Mouse (Mus musculus): ENCODE results near the gene Socs7. TPM values are rescaled to one million over a fixed set of nuclear protein-coding genes. Genes with fewer than 3 reads are reported as not detected.
A peak's percentile ranks its signal among the peaks of the same experiment; 100 is the strongest.
"Not testable (repeated sequence)": the region's sequence is repeated elsewhere in the genome, so short reads cannot be mapped to it uniquely, and the experiment has no call there.

The Socs7 gene
- 14.2 and 16.1 TPM in 2 replicates for total RNA-seq (2017)

- ATAC-seq (replicated peaks; ENCODE audit: low read depth, poor library complexity, severe bottlenecking), result peak; percentile 89
Measured at GRCm38 (mm10) chr11:97361948-97362648, at the start of gene Socs7. Gene Socs7, plus strand, starts transcription at chr11:97362551.

- not testable (repeated sequence) for ATAC-seq (replicated peaks; ENCODE audit: low read depth, poor library complexity, severe bottlenecking)
Measured at GRCm38 (mm10) chr11:97312871-97313270, 49.5 kb upstream of the Socs7 start.

- ATAC-seq (replicated peaks; ENCODE audit: low read depth, poor library complexity, severe bottlenecking), result no peak
Measured at GRCm38 (mm10) chr11:97314110-97314509, 48.2 kb upstream of the Socs7 start.

- 0 out of 2 replicates have a peak, but pooled peaks have one; percentile 1 for ATAC-seq (replicated peaks; ENCODE audit: low read depth, poor library complexity, severe bottlenecking)
Measured at GRCm38 (mm10) chr11:97314751-97315503, 47.4 kb upstream of the Socs7 start.

- peak; percentile 94 for ATAC-seq (replicated peaks; ENCODE audit: low read depth, poor library complexity, severe bottlenecking)
Measured at GRCm38 (mm10) chr11:97315504-97316503, 46.5 kb upstream of the Socs7 start, which contains the start of gene Mrpl45. Gene Mrpl45, plus strand, starts transcription at chr11:97315716.

GRCm38 (mm10) chr11:97321197-97321596, 41.2 kb upstream of the Socs7 start:
- ATAC-seq (replicated peaks; ENCODE audit: low read depth, poor library complexity, severe bottlenecking), result no peak

- ATAC-seq (replicated peaks; ENCODE audit: low read depth, poor library complexity, severe bottlenecking), result peak; percentile 73
Measured at GRCm38 (mm10) chr11:97321894-97322600, 40.3 kb upstream of the Socs7 start.

GRCm38 (mm10) chr11:97325224-97325623, 37.1 kb upstream of the Socs7 start:
- ATAC-seq (replicated peaks; ENCODE audit: low read depth, poor library complexity, severe bottlenecking), result no peak

GRCm38 (mm10) chr11:97328148-97328547, 34.2 kb upstream of the Socs7 start:
- ATAC-seq (replicated peaks; ENCODE audit: low read depth, poor library complexity, severe bottlenecking), result peak; percentile 82

GRCm38 (mm10) chr11:97330315-97330714, 32.0 kb upstream of the Socs7 start:
- ATAC-seq (replicated peaks; ENCODE audit: low read depth, poor library complexity, severe bottlenecking), result no peak

GRCm38 (mm10) chr11:97331231-97332190, 30.8 kb upstream of the Socs7 start:
- ATAC-seq (replicated peaks; ENCODE audit: low read depth, poor library complexity, severe bottlenecking), result no peak

- ATAC-seq (replicated peaks; ENCODE audit: low read depth, poor library complexity, severe bottlenecking), result no peak
Measured at GRCm38 (mm10) chr11:97333044-97333443, 29.3 kb upstream of the Socs7 start.

GRCm38 (mm10) chr11:97333896-97334295, 28.5 kb upstream of the Socs7 start:
- ATAC-seq (replicated peaks; ENCODE audit: low read depth, poor library complexity, severe bottlenecking), result no peak

- ATAC-seq (replicated peaks; ENCODE audit: low read depth, poor library complexity, severe bottlenecking), result no peak
Measured at GRCm38 (mm10) chr11:97334400-97334799, 28.0 kb upstream of the Socs7 start.

GRCm38 (mm10) chr11:97336238-97336637, 26.1 kb upstream of the Socs7 start:
- peak; percentile 56 for ATAC-seq (replicated peaks; ENCODE audit: low read depth, poor library complexity, severe bottlenecking)

GRCm38 (mm10) chr11:97336751-97337345, 25.5 kb upstream of the Socs7 start:
- no peak for ATAC-seq (replicated peaks; ENCODE audit: low read depth, poor library complexity, severe bottlenecking)

- no peak for ATAC-seq (replicated peaks; ENCODE audit: low read depth, poor library complexity, severe bottlenecking)
Measured at GRCm38 (mm10) chr11:97337363-97337762, 25.0 kb upstream of the Socs7 start.
